Mouse (Mus musculus) neural tube, embryonic 10.5 days (tissue): ENCODE results near the gene Metrnl.
A peak's percentile ranks its signal among the peaks of the same experiment; 100 is the strongest.
"Not testable (repeated sequence)": the region's sequence is repeated elsewhere in the genome, so short reads cannot be mapped to it uniquely, and the experiment has no call there.

Experiments
- DNase-seq: peaks from one replicate; pipeline ENCODE4 v3.0.0-alpha.2; 2017; ENCODE audit warnings: low spot score; ENCODE audit errors: extremely low spot score

Metrnl gene

GRCm38 (mm10) chr11:121701244-121701643 lies at the start of gene Metrnl:
Metrnl (plus strand) TSS chr11:121701544.
- no peak for DNase-seq

GRCm38 (mm10) chr11:121651556-121651955 lies 49.8 kb upstream of the Metrnl start:
- no peak for DNase-seq

GRCm38 (mm10) chr11:121651983-121652382 lies 49.4 kb upstream of the Metrnl start:
- DNase-seq = no peak

GRCm38 (mm10) chr11:121652547-121653305 lies 48.6 kb upstream of the Metrnl start:
- DNase-seq = peak; percentile 58

GRCm38 (mm10) chr11:121653631-121654030 lies 47.7 kb upstream of the Metrnl start:
- no peak for DNase-seq

GRCm38 (mm10) chr11:121654406-121654945 lies 46.9 kb upstream of the Metrnl start:
- no peak for DNase-seq

GRCm38 (mm10) chr11:121655166-121655806 lies 46.1 kb upstream of the Metrnl start:
- DNase-seq = no peak

GRCm38 (mm10) chr11:121655807-121656511 lies 45.4 kb upstream of the Metrnl start:
- DNase-seq = no peak

GRCm38 (mm10) chr11:121658151-121658550 lies 43.2 kb upstream of the Metrnl start:
- no peak for DNase-seq

- DNase-seq = not testable (repeated sequence)
Measured at GRCm38 (mm10) chr11:121660604-121661003, 40.7 kb upstream of the Metrnl start.

GRCm38 (mm10) chr11:121661116-121661515 lies 40.2 kb upstream of the Metrnl start:
- DNase-seq = no peak

- DNase-seq = no peak
Measured at GRCm38 (mm10) chr11:121667541-121667940, 33.8 kb upstream of the Metrnl start.

- no peak for DNase-seq
Measured at GRCm38 (mm10) chr11:121668776-121669175, 32.6 kb upstream of the Metrnl start.

GRCm38 (mm10) chr11:121670926-121671325 lies 30.4 kb upstream of the Metrnl start:
- DNase-seq = no peak

GRCm38 (mm10) chr11:121672312-121672989 lies 28.9 kb upstream of the Metrnl start:
- no peak for DNase-seq

- DNase-seq = peak; percentile 97
Measured at GRCm38 (mm10) chr11:121672990-121673572, 28.3 kb upstream of the Metrnl start, which contains the start of gene B3gntl1. B3gntl1 (minus strand) TSS chr11:121673153.

GRCm38 (mm10) chr11:121673629-121674028 lies 27.7 kb upstream of the Metrnl start:
- no peak for DNase-seq

GRCm38 (mm10) chr11:121676836-121677235 lies 24.5 kb upstream of the Metrnl start:
- no peak for DNase-seq

- DNase-seq = no peak
Measured at GRCm38 (mm10) chr11:121679581-121679980, 21.8 kb upstream of the Metrnl start.

GRCm38 (mm10) chr11:121680750-121681149 lies 20.6 kb upstream of the Metrnl start:
- peak; percentile 17 for DNase-seq

GRCm38 (mm10) chr11:121683243-121683642 lies 18.1 kb upstream of the Metrnl start:
- DNase-seq = no peak
